Mouse (Mus musculus): ENCODE results near the gene Tex44.

DNA sequence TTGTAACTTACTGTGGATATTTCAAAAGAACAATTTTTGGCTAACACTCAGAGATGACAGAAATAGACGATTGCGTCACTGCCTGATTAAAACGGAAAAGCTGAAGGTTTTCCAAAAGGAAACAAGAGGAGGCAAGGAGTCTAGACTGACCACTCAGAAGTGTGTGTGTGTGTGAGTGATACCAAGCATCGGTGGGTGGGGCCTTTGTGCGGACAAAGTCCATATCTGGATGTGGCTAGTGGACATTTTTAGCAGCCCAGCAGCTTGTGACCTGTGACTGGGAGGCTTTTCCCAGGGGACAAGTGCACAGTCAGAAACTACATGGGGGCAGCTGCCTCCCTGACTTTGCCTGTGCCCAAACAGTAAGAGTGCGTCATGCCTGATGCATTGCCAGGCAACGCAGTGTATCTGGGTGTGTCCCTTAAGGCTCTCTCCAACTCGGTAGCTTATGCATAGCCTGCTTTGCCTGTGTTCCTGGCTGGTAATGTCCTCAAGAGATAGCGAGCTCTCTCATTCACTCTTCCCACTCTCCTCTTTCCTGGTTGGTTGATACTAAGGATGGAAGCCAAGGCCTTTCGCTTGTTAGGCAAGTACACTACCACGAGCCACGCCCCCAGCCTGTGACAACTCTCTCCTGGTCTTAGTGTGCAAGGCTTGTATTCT, 44.5 kb downstream of the Tex44 start:
- TF ChIP-seq GATA1 (IDR thresholded peaks at IDR 0.05; ENCODE audit: low read length): no peak
- no peak for TF ChIP-seq TAL1 (IDR thresholded peaks at IDR 0.05; ENCODE audit: low read length)

Data from erythroblast, embryonic 14.5 days (primary cell).